Mouse (Mus musculus): ENCODE results near the gene Ttll1.

The Ttll1 gene

DNA sequence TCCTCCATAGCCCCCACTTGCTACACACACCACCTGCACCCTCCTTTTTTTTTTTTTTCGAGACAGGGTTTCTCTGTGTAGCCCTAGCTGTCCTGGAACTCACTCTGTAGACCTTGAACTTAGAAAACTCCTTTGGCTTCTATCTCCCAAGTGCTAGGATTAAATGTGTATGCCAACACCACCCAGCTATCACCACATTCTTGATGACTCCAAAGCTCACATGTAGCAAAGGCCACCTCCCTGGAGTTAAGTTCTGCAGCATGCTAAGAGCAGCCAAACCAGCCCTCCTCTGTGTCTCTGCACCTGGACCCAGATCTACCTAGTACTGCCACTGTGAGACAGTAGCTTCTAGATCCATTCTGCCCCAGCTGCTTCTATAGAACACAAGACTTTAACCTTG is 53.2 kb downstream of the Ttll1 start:
- no peak for DNase-seq (ENCODE audit: extremely low spot score, low read depth, low spot score)

DNA sequence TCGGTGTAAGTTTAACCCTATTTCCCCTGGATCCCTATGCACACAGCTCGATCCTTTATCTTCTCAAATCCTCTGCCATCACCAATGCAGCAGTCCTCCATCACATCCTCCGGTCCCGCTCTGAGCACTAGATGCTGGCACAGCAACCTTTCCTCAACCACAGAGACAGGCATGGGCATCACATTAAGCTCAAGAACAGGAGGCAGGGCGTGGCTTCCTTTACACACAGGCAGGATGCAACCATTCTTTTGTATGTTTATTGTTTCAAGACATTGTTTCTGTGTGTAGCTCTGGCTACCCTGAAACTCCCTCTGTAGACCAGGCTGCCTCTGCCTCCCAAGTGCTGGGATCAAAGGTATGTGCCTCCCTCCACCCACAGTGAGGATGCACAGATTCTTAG is 55.1 kb downstream of the Ttll1 start:
- DNase-seq (ENCODE audit: extremely low spot score, low read depth, low spot score): no peak

DNA sequence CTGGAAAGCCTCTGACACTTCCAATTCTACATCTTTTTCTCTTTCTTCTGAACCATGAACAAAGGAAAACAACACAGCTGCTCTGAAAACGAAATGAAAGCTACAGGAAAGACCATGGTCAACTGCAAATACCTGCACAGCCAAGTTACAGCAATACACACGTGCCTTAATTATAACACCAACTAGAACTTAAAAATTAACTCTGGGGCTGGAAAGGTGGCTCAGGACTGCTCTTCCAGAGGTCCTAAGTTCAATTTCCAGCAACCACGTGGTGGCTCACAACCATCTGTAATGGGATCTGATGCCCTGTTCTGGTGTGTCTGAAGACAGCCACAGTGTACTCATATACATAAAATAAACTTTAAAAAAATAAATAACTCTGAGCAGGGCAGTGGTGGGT is 55.7 kb downstream of the Ttll1 start:
- DNase-seq (ENCODE audit: extremely low spot score, low read depth, low spot score): no peak

DNA sequence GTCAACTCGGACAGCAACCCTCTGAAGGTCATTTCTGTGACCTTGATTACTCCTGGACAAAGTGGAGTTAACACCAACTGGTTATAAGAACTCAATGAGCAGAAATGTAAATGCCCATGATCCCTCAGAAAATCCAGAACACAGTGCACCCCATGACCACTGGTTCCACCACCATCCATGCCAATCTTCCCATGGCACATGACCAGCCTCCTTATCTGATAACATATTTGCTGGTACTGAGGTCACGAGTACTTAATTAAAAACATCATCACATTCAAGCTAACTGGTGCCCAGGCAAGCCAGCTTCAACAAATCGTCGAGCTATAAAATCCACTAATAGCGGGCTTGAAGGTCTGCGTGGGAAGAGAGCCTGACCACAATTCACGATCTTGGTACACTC is 56.3 kb downstream of the Ttll1 start:
- no peak for DNase-seq (ENCODE audit: extremely low spot score, low read depth, low spot score)

DNA sequence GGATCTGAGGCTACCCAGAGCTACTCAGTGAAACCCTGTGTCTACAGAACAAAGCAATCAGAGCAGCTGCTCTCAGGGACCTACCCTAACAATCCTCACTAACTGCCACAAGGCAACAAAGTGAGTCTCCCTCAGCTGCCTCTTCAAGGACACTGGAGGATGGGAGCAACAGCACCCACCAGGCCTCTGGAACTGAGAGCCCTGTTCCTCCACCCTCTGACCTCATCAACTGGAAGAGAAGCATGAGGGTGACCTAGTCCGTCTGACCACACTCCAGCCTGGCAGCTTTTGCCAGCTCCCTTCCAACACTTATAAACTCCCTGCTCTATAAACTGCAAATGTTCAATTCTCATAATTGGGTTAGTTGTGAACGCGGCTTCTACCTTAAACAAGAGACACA is 56.8 kb downstream of the Ttll1 start:
- no peak for DNase-seq (ENCODE audit: extremely low spot score, low read depth, low spot score)

DNA sequence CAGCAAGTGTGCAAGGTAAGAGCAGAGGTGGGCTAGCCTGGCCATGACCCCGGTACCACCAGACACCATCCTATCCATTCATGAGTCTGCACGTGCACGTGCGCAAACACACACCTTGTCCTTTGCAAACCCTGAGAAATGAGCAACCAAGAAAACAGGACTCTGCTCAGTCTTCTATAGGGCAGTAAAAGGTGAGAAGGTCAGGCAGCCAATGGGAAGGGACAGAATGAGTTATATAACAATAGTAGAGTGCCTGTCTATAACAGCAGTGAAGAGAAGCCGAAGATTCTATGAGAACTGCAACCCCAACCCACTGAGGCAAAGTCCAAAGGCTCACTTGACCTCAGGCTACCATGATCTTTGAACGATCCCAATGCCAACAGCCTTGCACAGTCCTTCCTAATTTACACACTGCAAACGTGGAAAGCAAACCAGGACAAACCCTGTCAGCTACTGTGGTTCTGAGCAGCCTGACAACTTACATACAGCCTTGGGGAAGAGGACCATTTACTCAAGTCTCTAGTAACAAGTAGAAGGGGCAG is 58.4 kb downstream of the Ttll1 start:
- no peak for DNase-seq (ENCODE audit: extremely low spot score, low read depth, low spot score)

DNA sequence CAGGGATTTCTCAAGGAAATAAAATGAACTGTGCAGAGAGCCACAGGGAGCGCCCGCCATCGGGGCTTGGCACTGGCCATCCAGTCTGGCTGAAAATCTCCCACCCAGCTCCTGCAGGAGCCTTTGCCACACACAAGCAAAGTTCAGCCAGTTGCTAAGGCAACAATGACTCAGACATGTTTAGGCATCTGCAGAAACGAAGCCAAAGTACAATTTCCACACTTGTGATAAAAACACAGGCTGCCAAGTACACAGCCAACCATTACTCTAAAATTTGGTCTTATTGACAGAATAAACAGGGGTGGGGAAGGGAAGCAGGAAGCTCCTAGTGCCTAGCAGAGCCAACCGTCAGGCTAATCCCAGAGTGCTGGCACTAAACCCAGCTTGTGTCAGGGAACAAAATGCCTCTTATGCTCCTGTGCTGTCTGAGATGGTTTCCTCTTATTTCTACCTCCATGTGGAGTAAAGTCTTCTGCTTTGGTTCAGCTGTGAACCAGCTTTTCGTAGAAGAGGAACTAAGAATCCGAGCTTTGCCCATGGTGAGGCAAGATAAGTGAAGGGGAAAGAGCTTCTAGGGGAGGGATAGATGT is 59.0 kb downstream of the Ttll1 start:
- no peak for DNase-seq (ENCODE audit: extremely low spot score, low read depth, low spot score)

DNA sequence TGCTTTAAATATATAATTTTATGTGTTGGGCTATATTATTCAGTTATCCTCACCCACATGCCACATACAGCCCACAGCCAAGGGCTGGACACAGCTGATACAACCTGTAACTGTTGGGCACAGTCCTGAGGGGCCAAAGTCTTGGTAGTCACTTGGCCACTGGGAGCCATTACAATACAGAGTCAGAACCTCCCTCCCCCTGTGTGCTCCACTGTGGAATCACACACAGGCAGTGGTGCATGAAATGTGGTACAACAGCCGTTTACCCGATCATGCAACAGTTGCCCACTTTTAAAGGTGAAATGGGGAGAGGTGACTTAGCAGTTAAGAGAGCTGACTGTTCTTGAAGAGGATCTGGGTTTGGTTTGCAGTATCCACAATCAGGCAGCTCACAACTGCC is 60.7 kb downstream of the Ttll1 start:
- no peak for DNase-seq (ENCODE audit: extremely low spot score, low read depth, low spot score)

DNA sequence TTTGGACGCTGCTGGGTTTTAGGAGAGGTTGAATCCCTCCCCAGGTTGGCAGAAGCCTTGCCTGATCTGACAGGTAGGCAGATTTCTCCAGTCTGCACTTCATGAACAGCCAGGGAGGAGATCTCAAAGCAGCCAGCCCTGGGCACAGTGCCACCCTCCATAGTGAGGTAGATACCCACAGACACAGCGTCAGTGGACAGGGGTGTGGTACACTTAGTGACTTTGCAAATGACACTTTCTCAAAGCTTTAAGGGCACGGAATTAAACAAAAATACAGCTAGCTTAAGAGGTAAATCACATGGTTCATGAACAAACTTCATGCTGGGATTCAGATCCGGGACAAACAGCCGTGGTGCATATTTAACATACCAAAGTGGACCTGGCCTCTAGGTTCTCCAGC is 62.0 kb downstream of the Ttll1 start:
- no peak for DNase-seq (ENCODE audit: extremely low spot score, low read depth, low spot score)

DNA sequence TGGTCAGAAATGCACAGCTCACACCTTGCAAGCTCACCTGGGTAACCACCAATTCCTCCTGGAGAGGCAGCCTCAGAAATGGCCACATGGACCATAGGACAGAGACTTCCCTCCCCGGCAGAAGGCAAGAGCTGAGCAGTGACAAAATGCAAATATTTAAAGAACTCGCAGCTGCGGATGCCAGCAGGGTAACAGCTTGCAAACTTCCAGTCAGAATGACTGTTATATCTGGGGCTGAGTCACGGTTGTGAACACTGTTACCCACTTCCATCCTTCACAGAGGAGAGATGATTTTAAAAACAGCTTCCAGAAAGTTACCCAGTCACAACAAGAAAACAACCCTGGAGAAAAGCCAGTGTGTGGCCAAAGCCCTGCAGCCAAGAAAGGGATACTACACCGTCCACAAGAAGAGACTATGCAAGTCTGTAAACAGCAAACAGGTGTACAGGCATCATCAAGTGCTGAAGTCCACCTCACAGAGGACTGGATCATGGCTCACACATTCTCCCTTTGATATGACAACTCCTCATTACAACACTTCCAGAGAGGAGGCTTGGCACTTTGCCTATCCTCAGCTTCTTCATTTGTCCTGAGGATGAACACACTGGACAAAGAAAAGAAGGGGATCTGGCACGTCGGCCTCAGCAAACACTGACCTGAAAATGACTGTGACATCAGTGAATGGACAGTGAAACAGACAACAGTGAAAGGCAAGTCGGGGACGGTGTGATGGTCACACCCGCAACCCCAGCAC is 62.7 kb downstream of the Ttll1 start:
- no peak for DNase-seq (ENCODE audit: extremely low spot score, low read depth, low spot score)

DNA sequence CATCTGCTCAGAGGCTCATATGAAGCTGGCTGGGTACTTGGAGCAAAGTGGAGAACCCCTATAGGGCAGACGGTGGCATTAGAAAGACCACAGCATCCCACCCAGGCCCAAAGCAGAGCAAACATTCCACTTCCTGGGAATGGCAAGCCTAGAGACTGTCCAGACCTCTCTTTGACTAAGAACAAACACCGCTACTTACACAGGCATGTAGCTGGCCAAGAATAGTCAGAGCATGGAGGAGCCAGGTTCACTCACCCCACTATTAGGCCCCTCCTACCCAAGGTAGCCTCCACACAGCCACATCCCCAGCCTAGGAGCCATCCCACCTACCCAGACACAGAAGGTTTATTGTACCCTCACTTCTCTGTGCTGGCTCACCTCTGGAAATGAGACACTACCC is 64.8 kb downstream of the Ttll1 start:
- DNase-seq (ENCODE audit: extremely low spot score, low read depth, low spot score): no peak

DNA sequence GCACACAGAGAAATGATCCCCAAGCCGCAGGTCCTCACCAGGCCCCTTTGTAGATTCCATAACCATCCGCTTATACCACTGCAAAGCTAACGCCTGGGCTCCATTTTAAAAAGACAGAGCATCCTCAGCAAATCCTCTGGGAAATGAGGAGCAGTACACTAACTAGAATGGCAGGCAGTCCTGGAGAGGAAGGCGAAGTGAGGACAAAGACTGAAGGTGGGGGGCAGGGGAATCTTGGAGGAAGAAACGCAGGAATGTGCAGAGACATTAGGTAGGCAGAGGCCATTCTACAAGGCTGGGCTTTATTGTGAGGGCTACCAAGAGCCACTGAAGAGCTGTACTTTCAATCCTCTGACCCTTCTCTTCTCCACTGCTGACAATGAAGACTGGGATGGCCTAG is 65.3 kb downstream of the Ttll1 start:
- DNase-seq (ENCODE audit: extremely low spot score, low read depth, low spot score): no peak

DNA sequence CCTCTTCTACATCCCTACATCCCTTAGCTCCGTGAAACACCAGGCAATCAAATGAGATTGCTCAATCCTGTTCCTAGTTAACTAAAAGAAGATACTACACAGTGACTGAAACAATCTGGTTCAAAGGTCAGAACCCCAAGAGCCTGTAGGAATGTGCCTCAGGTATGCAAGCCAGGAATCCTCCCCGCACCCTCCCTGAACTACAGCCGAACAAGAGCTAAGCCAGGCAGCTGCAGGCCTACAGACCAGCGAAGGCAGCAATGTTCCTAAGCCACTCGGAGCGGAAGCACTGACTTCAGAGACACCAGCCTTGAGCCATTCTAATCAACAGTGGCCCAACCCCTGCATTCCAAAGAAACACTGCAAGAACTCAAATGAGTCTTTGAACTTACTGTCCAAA is 66.3 kb downstream of the Ttll1 start:
- DNase-seq (ENCODE audit: extremely low spot score, low read depth, low spot score): no peak

DNA sequence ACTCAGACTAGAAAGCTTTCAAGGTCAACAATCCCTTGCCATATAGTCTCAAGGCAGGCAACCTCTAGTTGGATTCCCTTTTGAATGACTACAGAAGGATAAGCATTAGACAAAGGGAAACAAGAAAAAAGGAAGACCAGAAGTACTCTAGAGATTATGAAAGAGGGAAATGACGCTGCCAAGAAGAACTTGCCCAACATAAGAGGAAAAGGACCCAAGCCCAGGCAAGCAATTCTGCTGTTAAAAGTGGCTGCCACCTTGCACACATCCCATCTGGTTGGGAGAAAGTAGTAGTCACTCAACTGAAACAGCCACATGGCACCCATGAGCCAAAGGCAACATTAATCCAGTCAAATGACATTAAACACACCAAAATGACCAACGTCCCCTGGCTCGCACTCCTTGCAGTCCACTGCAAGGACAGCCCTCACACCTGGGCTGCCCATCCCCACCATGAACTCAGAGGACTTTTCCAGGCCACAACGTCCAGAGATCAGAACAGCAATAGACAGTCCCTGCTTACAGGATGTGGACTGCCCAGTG is 68.1 kb downstream of the Ttll1 start:
- no peak for DNase-seq (ENCODE audit: extremely low spot score, low read depth, low spot score)

DNA sequence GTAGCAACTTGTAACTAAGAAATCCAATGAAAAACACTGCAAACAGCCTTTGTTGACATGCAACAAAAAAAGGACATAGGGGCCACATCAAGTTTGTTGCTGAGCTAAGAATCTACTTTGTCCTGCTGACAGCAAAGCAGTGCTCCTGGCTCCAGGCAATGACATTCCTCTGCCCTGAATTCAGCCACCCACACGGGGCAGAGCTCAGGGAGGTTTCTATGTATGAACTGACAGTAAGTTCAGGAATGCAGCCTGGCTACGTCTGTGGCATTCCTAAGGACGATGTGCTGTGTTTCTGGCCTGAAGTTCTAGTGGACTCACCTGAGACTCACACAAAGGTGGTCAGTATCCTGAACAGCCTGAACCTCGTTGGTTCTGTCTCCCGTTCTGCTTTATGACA is 70.0 kb downstream of the Ttll1 start:
- DNase-seq (ENCODE audit: extremely low spot score, low read depth, low spot score): no peak

DNA sequence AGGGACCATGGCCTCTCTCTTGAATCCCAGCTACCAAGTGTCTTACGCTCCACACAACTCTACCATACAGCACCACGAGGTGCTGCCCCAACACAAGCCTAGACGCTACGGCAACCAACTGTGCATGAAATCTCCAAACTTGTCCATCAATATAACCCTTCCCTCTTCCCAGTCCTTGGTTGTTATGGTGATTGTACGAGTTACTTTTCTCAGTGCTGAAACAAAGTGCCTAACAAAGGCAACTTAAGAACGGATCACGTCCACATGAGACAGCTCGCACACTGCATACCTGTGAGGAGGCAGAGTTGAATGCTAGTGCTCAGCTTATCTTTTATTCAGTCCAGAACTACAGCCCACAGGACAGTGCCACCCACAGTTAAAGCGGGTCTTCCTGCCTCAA is 74.2 kb downstream of the Ttll1 start:
- DNase-seq (ENCODE audit: extremely low spot score, low read depth, low spot score): no peak

DNA sequence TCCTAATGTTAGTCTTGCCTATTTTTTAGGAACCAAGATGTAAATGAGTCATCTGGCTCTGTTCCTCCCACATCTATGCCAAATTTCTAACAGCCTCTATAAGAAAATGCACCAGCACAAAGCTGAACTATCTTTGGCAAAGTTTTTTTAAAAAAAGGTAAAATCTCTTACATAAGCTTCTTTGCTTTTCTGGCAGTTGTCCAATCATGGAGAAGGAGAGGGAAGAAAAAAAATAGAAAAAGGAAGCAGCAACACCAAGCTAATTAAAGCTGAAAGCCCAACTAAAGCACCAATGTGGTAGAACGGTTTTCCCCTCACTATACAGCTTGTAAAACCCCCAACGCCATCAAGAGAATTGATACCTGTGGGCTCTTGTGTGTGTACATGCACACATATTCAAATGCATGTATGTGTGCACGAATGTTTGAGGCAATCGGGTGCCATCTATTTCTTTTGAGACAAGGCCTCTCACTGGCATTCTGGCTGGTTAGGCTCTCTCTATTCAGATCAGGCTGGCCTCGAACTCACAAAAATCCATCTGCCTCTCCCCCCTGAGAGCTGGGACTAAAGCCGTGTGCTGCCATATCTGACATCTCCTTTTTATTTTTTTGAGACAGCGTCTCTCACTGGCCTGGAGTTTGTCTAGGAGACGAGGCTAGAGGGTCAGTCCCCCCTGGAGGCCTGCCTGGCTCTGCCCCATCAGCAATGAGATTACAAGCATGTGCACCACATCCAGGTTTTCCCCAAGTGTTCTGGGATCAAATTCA is 75.2 kb downstream of the Ttll1 start:
- DNase-seq (ENCODE audit: extremely low spot score, low read depth, low spot score): no peak

DNA sequence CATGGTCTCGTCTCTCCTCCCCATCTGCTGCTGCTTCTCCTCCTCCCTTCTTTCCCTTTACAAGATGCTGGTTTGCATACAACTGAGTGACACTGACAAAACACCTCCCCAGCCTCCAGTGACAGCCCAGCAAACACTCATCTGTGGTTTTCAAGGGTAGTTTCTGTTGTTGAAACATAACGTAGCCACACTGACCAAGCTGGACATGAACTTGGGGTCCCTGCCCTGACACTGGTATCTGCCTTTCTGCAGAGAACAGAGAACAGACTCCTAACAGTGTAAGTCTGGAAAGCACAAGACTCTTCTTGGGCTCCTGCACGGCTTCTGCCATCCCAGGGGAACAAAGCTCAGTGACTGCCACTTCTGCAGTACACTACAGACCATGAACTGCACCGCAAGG is 76.0 kb downstream of the Ttll1 start:
- DNase-seq (ENCODE audit: extremely low spot score, low read depth, low spot score): no peak
